Mouse (Mus musculus) G1E (cell line): ENCODE results near the gene Ltbp1.

Experiments used
- CTCF ChIP-seq: IDR thresholded peaks from 2 replicates; pipeline ENCODE4 v1.5.1; 2012; ENCODE audit warnings: low read depth, low read length, inconsistent platforms, mixed read lengths
- GATA1 ChIP-seq: IDR thresholded peaks from 2 replicates; pipeline ENCODE4 v1.6.1; 2012; ENCODE audit warnings: borderline replicate concordance, low read length, inconsistent platforms, mixed read lengths
- GATA2 ChIP-seq: IDR thresholded peaks from 2 replicates; pipeline ENCODE4 v1.6.1; 2012; ENCODE audit warnings: low read depth, low read length, inconsistent platforms, borderline replicate concordance
- TAL1 ChIP-seq: conservative IDR thresholded peaks from 2 replicates; pipeline ENCODE4 v1.6.1; 2012; ENCODE audit warnings: low read depth, low read length, inconsistent platforms, mixed read lengths

GRCm38 (mm10) chr17:75372371-75372770, 367.0 kb downstream of the Ltbp1 start:
- TF ChIP-seq CTCF: no peak
- TF ChIP-seq GATA1: no peak
- TF ChIP-seq TAL1: no peak
- no peak for TF ChIP-seq GATA2
